Mouse (Mus musculus): ENCODE results near the gene Gdpd3. TPM values are rescaled to one million over a fixed set of nuclear protein-coding genes. Genes with fewer than 3 reads are reported as not detected.

The Gdpd3 gene
- polyA plus RNA-seq, 2 experiments, result 0.27 to 2.0 TPM

GRCm38 (mm10) chr7:126796350-126796932 lies 30.3 kb downstream of the Gdpd3 start:
- Histone ChIP-seq H3K4me3 (ENCODE audit: insufficient read depth in 1 of 2, low read depth in 2 of 2, low read length in 2 of 2) (no peak overlapping the region), H3K9me3 (ENCODE audit: control insufficient read depth, low read length) (no peaks in the 10 kb centered on the region), H3K36me3 (replicated peaks; ENCODE audit: control insufficient read depth, insufficient read depth, low read depth) (peaks cover 21% of the 10 kb centered on the region), H3K27me3 (ENCODE audit: control insufficient read depth, insufficient read depth, low read length) (no peaks in the 10 kb centered on the region), H3K27ac (no peak overlapping the region), H3K4me1 (replicated peaks; ENCODE audit: control insufficient read depth in 2 of 2, insufficient read depth in 2 of 2, low read length in 1 of 2) (peaks cover 19 to 29% of the 10 kb centered on the region in 2 experiments), H3K4me2 (ENCODE audit: low read depth) (no peak overlapping the region), H3K9ac (replicated peaks) (no peak overlapping the region)
- TF ChIP-seq CTCF (IDR thresholded peaks at IDR 0.05; ENCODE audit: low read depth) (peak; percentile 66), EP300 (IDR thresholded peaks at IDR 0.05; ENCODE audit: low read depth) (no peak)
- no peak for DNase-seq (ENCODE audit: low read depth in 3 of 3, low spot score in 3 of 3)
- no peak for ATAC-seq (ENCODE audit: insufficient read depth)
- WGBS (ENCODE audit: insufficient replicate concordance), result 72% methylated on average over 8 of the region's 8 CpGs

GRCm38 (mm10) chr7:126797411-126798126 lies 31.4 kb downstream of the Gdpd3 start, which contains the start of gene Fam57b:
Gene Fam57b (plus strand): TSS chr7:126797668.
- peaks cover 21% of the 10 kb centered on the region for H3K36me3 ChIP-seq (replicated peaks; ENCODE audit: control insufficient read depth, insufficient read depth, low read depth)
- peak within 1 kb of the TSS; percentile 99 for H3K4me2 ChIP-seq (ENCODE audit: low read depth)
- no peak for DNase-seq (ENCODE audit: low read depth in 3 of 3, low spot score in 3 of 3)
- TF ChIP-seq CTCF (IDR thresholded peaks at IDR 0.05; ENCODE audit: low read depth) (no peak), EP300 (IDR thresholded peaks at IDR 0.05; ENCODE audit: low read depth) (no peak)
- H3K9me3 ChIP-seq (ENCODE audit: control insufficient read depth, low read length), result no peaks in the 10 kb centered on the region
- H3K9ac ChIP-seq (replicated peaks), result peak within 1 kb of the TSS; percentile 81
- 7% methylated on average over 21 of the region's 21 CpGs for WGBS (ENCODE audit: insufficient replicate concordance)
- H3K27ac ChIP-seq, result peak within 1 kb of the TSS; percentile 84
- H3K4me3 ChIP-seq (ENCODE audit: insufficient read depth in 1 of 2, low read depth in 2 of 2, low read length in 2 of 2), result peak within 1 kb of the TSS; percentile 70 to 72
- peaks cover 19 to 27% of the 10 kb centered on the region in 2 experiments for H3K4me1 ChIP-seq (replicated peaks; ENCODE audit: control insufficient read depth in 2 of 2, insufficient read depth in 2 of 2, low read length in 1 of 2)
- no peak for ATAC-seq (ENCODE audit: insufficient read depth)
- H3K27me3 ChIP-seq (ENCODE audit: control insufficient read depth, insufficient read depth, low read length), result no peaks in the 10 kb centered on the region

- H3K9ac ChIP-seq (replicated peaks), result peak overlapping the region; percentile 81
- peaks cover 13 to 23% of the 10 kb centered on the region in 2 experiments for H3K4me1 ChIP-seq (replicated peaks; ENCODE audit: control insufficient read depth in 2 of 2, insufficient read depth in 2 of 2, low read length in 1 of 2)
- H3K9me3 ChIP-seq (ENCODE audit: control insufficient read depth, low read length), result no peaks in the 10 kb centered on the region
- no peaks in the 10 kb centered on the region for H3K27me3 ChIP-seq (ENCODE audit: control insufficient read depth, insufficient read depth, low read length)
- peak; percentile 52 for ATAC-seq (ENCODE audit: insufficient read depth)
- peak overlapping the region; percentile 70 to 72 for H3K4me3 ChIP-seq (ENCODE audit: insufficient read depth in 1 of 2, low read depth in 2 of 2, low read length in 2 of 2)
- peaks cover 21% of the 10 kb centered on the region for H3K36me3 ChIP-seq (replicated peaks; ENCODE audit: control insufficient read depth, insufficient read depth, low read depth)
- no peak for TF ChIP-seq EP300 (IDR thresholded peaks at IDR 0.05; ENCODE audit: low read depth)
- no peak; the same call in 1 of the 2 replicates for TF ChIP-seq CTCF (IDR thresholded peaks at IDR 0.05; ENCODE audit: low read depth)
- peak overlapping the region; percentile 99 for H3K4me2 ChIP-seq (ENCODE audit: low read depth)
- DNase-seq (ENCODE audit: low read depth in 3 of 3, low spot score in 3 of 3), result no peak
- H3K27ac ChIP-seq, result peak overlapping the region; percentile 84
- WGBS (ENCODE audit: insufficient replicate concordance), result under 1% methylated on average over 40 of the region's 40 CpGs
Measured at GRCm38 (mm10) chr7:126798127-126799049, 32.3 kb downstream of the Gdpd3 start.

GRCm38 (mm10) chr7:126799050-126799467 lies 32.9 kb downstream of the Gdpd3 start:
- no peaks in the 10 kb centered on the region for H3K27me3 ChIP-seq (ENCODE audit: control insufficient read depth, insufficient read depth, low read length)
- ATAC-seq (ENCODE audit: insufficient read depth), result peak; percentile 94
- H3K9me3 ChIP-seq (ENCODE audit: control insufficient read depth, low read length), result no peaks in the 10 kb centered on the region
- H3K4me2 ChIP-seq (ENCODE audit: low read depth), result peak overlapping the region; percentile 99
- peaks cover 21% of the 10 kb centered on the region for H3K36me3 ChIP-seq (replicated peaks; ENCODE audit: control insufficient read depth, insufficient read depth, low read depth)
- H3K4me1 ChIP-seq (replicated peaks; ENCODE audit: control insufficient read depth in 2 of 2, insufficient read depth in 2 of 2, low read length in 1 of 2), result peaks cover 13 to 23% of the 10 kb centered on the region in 2 experiments
- no peak for TF ChIP-seq EP300 (IDR thresholded peaks at IDR 0.05; ENCODE audit: low read depth)
- TF ChIP-seq CTCF (IDR thresholded peaks at IDR 0.05; ENCODE audit: low read depth), result no peak
- peak overlapping the region; percentile 70 to 72 for H3K4me3 ChIP-seq (ENCODE audit: insufficient read depth in 1 of 2, low read depth in 2 of 2, low read length in 2 of 2)
- peak overlapping the region; percentile 81 for H3K9ac ChIP-seq (replicated peaks)
- peak; percentile 89 to 93 (median 92) for DNase-seq (ENCODE audit: low read depth in 3 of 3, low spot score in 3 of 3)
- under 1% methylated on average over 30 of the region's 36 CpGs for WGBS (ENCODE audit: insufficient replicate concordance)
- peak overlapping the region; percentile 84 for H3K27ac ChIP-seq
